Mouse (Mus musculus) heart, adult 2 months (tissue): Measurements from ENCODE around the gene 5730596B20Rik.

Source experiments
- CTCF ChIP-seq: fragments of 200-600 bp; IDR thresholded peaks from 2 replicates; pipeline ENCODE4 v1.8.1; 2022; ENCODE audit warnings: antibody characterized with exemption, mild to moderate bottlenecking, moderate library complexity
- EP300 ChIP-seq: fragments of 200-500 bp; IDR thresholded peaks from 2 replicates; pipeline ENCODE4 v1.6.1; 2011; ENCODE audit warnings: low read depth, low read length, control low read depth; ENCODE audit not compliant: insufficient read depth
- POLR2A ChIP-seq: fragments of 200-500 bp; IDR thresholded peaks from 2 replicates; pipeline ENCODE4 v1.6.1; 2011; ENCODE audit warnings: mild to moderate bottlenecking, low read depth, low read length, control low read depth; ENCODE audit not compliant: insufficient read depth

DNA sequence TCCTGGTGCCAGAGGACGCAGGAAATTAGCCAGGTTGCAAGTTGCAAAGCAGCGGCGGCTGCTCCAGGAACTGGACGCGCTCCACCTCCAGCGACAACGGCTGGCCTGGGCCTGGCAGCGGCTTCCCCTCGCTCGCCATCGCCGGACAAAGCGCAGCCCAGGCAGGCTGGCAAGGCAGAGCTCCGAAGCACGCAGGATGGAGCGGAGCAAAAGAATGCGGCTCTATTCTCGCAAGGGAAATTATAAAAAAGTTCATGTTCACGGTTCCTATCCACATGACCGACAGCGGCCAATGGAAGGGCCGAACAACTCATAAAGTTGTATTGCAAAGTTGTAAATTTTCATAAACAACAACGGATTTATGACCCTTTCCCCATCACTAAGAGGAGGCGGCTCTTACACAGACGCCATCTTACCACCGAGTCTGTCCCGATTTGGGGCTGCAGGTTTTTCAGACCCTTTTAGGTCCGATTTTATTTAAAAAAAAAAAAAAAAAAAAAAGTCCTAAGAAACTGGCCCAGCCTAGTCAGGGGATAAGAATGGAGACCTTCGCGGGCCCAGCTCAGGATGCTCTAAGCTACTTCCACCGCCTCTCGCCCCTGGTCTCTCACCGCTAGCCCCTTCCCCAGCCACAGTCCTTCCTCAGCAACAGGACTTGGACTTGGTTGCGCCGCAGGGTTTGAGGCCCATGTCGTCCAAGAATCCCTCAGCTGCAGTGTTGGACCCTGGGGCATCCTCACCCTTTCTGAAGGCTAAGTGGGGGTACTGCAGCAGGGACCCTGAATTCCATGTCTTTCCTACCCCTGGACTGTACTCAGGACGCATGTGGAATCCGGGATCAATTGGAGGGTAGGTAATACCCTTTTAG is 36.1 kb downstream of the 5730596B20Rik start, which contains the start of the genes Hoxa3 and Gm28308:
- TF ChIP-seq POLR2A (no peak), CTCF (no peak), EP300 (no peak)
